Mouse (Mus musculus): ENCODE measurements around the gene Hist1h2ak. TPM values are rescaled to one million over a fixed set of nuclear protein-coding genes. Genes with fewer than 3 reads are reported as not detected.

Gene Hist1h2ak
- total and polyA plus RNA-seq, 3 experiments: 6.2 to 1,125 (median 16.6) TPM

DNA sequence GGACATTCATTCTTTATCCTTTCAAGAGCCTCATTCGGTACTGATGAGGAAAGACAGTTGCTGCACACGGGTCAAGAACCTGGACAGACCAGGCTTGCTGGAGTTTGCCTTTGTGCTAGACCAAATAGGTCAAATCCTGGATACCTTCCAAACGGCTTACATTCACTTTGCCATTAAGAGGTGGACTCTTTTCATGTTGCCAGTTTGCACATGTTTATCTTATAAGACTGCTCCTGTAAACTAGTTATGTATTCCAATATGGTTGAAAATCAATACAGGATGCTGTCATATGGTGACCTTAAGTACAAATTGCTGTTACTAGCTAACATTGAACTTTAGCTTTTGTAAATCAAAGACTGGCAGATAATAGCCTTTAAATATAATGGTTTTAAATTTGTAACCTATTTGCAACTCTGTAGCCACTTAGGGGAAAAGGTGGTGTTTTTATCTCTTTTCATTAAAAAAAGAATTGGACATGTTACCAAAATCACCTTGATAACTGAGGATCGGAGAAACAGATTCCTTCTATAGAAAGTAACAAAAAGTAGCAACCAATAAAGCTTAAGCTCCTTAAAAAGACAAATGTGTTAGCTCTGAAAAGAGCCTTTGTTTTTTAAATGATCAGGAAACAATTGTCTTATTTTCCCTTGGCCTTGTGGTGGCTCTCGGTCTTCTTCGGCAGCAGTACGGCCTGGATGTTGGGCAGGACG, 32.7 kb upstream of the Hist1h2ak start:
- TF ChIP-seq BHLHE40 (IDR thresholded peaks at IDR 0.05; ENCODE audit: low read depth, low read length) (no peak), E2F4 (IDR thresholded peaks at IDR 0.05; ENCODE audit: insufficient replicate concordance, low read depth, low read length) (0 out of 2 replicates have a peak, but pooled peaks have one; percentile 75), MAFK (IDR thresholded peaks at IDR 0.05; ENCODE audit: insufficient replicate concordance, low read length) (no peak), MEF2A (IDR thresholded peaks at IDR 0.05; ENCODE audit: borderline replicate concordance, low read depth, low read length) (no peak), USF1 (IDR thresholded peaks at IDR 0.05; ENCODE audit: low read depth, low read length) (no peak), PAX5 (IDR thresholded peaks at IDR 0.05; ENCODE audit: low read length) (no peak), MYC (IDR thresholded peaks at IDR 0.05; ENCODE audit: low read depth, low read length) (peak; percentile 59; the same call in 1 of the 2 replicates), JUND (conservative IDR thresholded peaks at IDR 0.05; ENCODE audit: low read depth, low read length) (no peak; the same call in 1 of the 2 replicates), ZMIZ1 (IDR thresholded peaks at IDR 0.05; ENCODE audit: low read depth, low read length) (peak; percentile 95), MXI1 (IDR thresholded peaks at IDR 0.05; ENCODE audit: low read depth, low read length) (no peak), SMC3 (IDR thresholded peaks at IDR 0.05; ENCODE audit: low read depth, low read length) (no peak), HCFC1 (IDR thresholded peaks at IDR 0.05; ENCODE audit: low read depth, low read length) (no peak), UBTF (IDR thresholded peaks at IDR 0.05; ENCODE audit: low read depth, low read length) (peak; percentile 95; the same call in 1 of the 2 replicates), CHD1 (IDR thresholded peaks at IDR 0.05; ENCODE audit: low read depth, low read length) (peak; percentile 97), CHD2 (IDR thresholded peaks at IDR 0.05; ENCODE audit: low read length) (no peak), ZKSCAN1 (IDR thresholded peaks at IDR 0.05; ENCODE audit: borderline replicate concordance, low read depth, low read length) (no peak), MAX (IDR thresholded peaks at IDR 0.05; ENCODE audit: low read length) (no peak), RCOR1 (conservative IDR thresholded peaks at IDR 0.05; ENCODE audit: low read depth, low read length) (peak; percentile 78; the same call in 1 of the 2 replicates), ZNF384 (IDR thresholded peaks at IDR 0.05; ENCODE audit: low read depth, low read length) (no peak), ZC3H11A (IDR thresholded peaks at IDR 0.05; ENCODE audit: low read depth, low read length) (no peak), ELF1 (IDR thresholded peaks at IDR 0.05; ENCODE audit: low read depth, low read length) (no peak), POLR2AphosphoS2 (IDR thresholded peaks at IDR 0.05; ENCODE audit: low read depth, low read length) (peak; percentile 99), ETS1 (conservative IDR thresholded peaks at IDR 0.05; ENCODE audit: low read depth, low read length) (no peak), IRF4 (IDR thresholded peaks at IDR 0.05; ENCODE audit: low read depth, low read length) (no peak), USF2 (conservative IDR thresholded peaks at IDR 0.05; ENCODE audit: low read depth, low read length) (no peak), RAD21 (IDR thresholded peaks at IDR 0.05; ENCODE audit: low read depth, low read length) (no peak), GABPA (IDR thresholded peaks at IDR 0.05; ENCODE audit: insufficient replicate concordance, low read depth, low read length) (no peak), NRF1 (IDR thresholded peaks at IDR 0.05; ENCODE audit: low read depth, low read length) (no peak), SIN3A (IDR thresholded peaks at IDR 0.05; ENCODE audit: low read length) (no peak; the same call in 1 of the 2 replicates), TBP (conservative IDR thresholded peaks at IDR 0.05; ENCODE audit: low read depth, low read length) (no peak), EP300 (IDR thresholded peaks at IDR 0.05; ENCODE audit: low read length) (no peak), NELFE (IDR thresholded peaks at IDR 0.05; ENCODE audit: low read depth, low read length) (peak; percentile 79; the same call in 1 of the 2 replicates), TCF12 (IDR thresholded peaks at IDR 0.05; ENCODE audit: low read depth, low read length) (no peak), CTCF (conservative IDR thresholded peaks at IDR 0.05 in 1 of 2, IDR thresholded peaks at IDR 0.05 in 1 of 2; ENCODE audit: low read depth in 2 of 2, low read length in 2 of 2) (no peak), KAT2A (IDR thresholded peaks at IDR 0.05; ENCODE audit: insufficient replicate concordance, low read length) (no peak), JUN (IDR thresholded peaks at IDR 0.05; ENCODE audit: insufficient read depth, low read depth, low read length) (no peak), MAZ (IDR thresholded peaks at IDR 0.05; ENCODE audit: low read depth, low read length) (no peak), POLR2A (IDR thresholded peaks at IDR 0.05; ENCODE audit: low read depth, low read length) (peak; percentile 81)
- no peaks in the 10 kb centered on the region for H3K27me3 ChIP-seq (replicated peaks)
- H3K9me3 ChIP-seq (replicated peaks; ENCODE audit: low read length): no peaks in the 10 kb centered on the region
- in situ Hi-C loops (cut with MboI; ENCODE audit: low pct_ligation_motif_present, low pct_unique_long_range_greater_than_20kb, low sequenced_read_pairs): no loop called here
- peak overlapping the region; percentile 92 for H3K27ac ChIP-seq (ENCODE audit: insufficient read depth, low read depth)
- dilution Hi-C loops (cut with MboI; ENCODE audit: extremely low pct_ligation_motif_present, extremely low pct_unique_long_range_greater_than_20kb, low sequenced_read_pairs): no loop called here
- H3K4me3 ChIP-seq (replicated peaks in 1 of 3; ENCODE audit: low read depth in 2 of 3, low read length in 2 of 3, poor library complexity in 1 of 3): peak overlapping the region; percentile 2 to 57 (median 37)
- peak; percentile 68 for DNase-seq (ENCODE audit: extremely low read depth)
- H3K36me3 ChIP-seq (replicated peaks in 1 of 2; ENCODE audit: control insufficient read depth in 1 of 2, insufficient read depth in 1 of 2, low read length in 1 of 2): no peaks in the 10 kb centered on the region
- H3K9ac ChIP-seq (ENCODE audit: insufficient read depth, low read depth): peak overlapping the region; percentile 78
- no peaks in the 10 kb centered on the region for H3K79me2 ChIP-seq (replicated peaks; ENCODE audit: control insufficient read depth, extremely low read depth, insufficient read depth, poor library complexity, severe bottlenecking)
- peak overlapping the region; percentile 59 for H3K4me2 ChIP-seq (ENCODE audit: insufficient read depth, low read depth, poor library complexity, severe bottlenecking)
- H3K4me1 ChIP-seq (ENCODE audit: control insufficient read depth in 1 of 2, insufficient read depth in 2 of 2): peaks cover 0 to 30% of the 10 kb centered on the region in 2 experiments; a peak in 3 of 4 replicates

Data from CH12.LX (cell line).